28 mouse cellular contexts compared by ENCODE assay signal in the genomic region with DNA sequence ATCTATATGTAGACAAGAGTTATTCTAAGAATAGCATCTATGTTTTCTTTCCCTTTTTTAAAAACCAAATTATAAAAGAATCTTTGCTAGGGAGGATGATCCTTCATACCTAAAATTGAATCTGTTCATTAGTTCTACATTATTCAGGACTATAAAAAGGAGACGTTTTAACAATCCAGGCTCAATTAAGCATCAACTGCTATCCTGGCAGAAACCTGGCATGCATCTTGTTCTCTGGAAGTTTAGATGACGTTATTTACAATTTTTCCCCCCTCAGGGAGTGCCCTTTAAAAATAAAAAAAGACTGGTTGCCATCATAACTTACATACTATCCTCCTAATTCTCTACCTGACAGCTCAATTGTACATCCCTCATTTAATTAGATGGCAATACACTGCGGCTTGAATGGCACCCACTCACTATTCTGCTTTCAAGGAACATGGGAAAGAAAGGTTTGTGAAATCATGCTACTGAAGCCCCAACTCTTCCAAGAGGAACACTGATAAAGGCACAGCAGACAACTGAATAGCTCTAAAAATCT.
"Had no signal": no experiment of that assay in that cellular context is flagged by ENCODE, and none has a peak within 500 bp of the region (broad histone marks: within the 10 kb centered on the region; RNA-seq: fewer than 3 reads in every experiment).

No protein-coding gene starts in this region.

- DNase-seq: gastrocnemius, adult 2 months; gastrocnemius, postnatal 10 days; gastrocnemius, postnatal 25 days; heart, adult 18-20 months; heart, postnatal 10 days; heart, postnatal 4 days; kidney, adult 11 months; kidney, adult 2 months; kidney, adult 9 months; kidney, postnatal 14 days; kidney, postnatal 36 days; liver; liver, embryonic 13.5 days had no signal

- H3K27ac ChIP-seq: gastrocnemius, adult 2 months; heart, embryonic 10.5 days; hindbrain, embryonic 10.5 days; hindbrain, embryonic 12.5 days; hindbrain, embryonic 14.5 days; intestine, embryonic 15.5 days; kidney, embryonic 15.5 days; kidney, postnatal 0 days; left cerebral cortex, adult 2 months; limb, embryonic 10.5 days; limb, embryonic 12.5 days; liver, embryonic 13.5 days; liver, embryonic 15.5 days had no signal

- H3K4me2 ChIP-seq: heart, embryonic 12.5 days; hindbrain, embryonic 12.5 days; hindbrain, embryonic 14.5 days; intestine, embryonic 15.5 days; kidney, embryonic 15.5 days; limb, embryonic 12.5 days; liver, embryonic 11.5 days; liver, embryonic 13.5 days; liver, embryonic 15.5 days had no signal

- ATAC-seq: hindbrain, embryonic 16.5 days; inflammation-experienced regulatory T-cells, adult 6 months; intestine, embryonic 15.5 days had no signal

- H3K9me3 ChIP-seq: heart, embryonic 10.5 days; heart, embryonic 12.5 days; hindbrain, embryonic 10.5 days; hindbrain, embryonic 12.5 days; intestine, embryonic 15.5 days; kidney, embryonic 15.5 days; limb, embryonic 10.5 days; limb, embryonic 12.5 days; liver, embryonic 13.5 days; liver, embryonic 15.5 days had no signal

- H3K9ac ChIP-seq: heart, embryonic 12.5 days; hindbrain, embryonic 12.5 days; hindbrain, embryonic 14.5 days; intestine, embryonic 15.5 days; kidney, embryonic 15.5 days; limb, embryonic 12.5 days; liver, embryonic 13.5 days; liver, embryonic 15.5 days had no signal

- H3K36me3 ChIP-seq: heart, embryonic 10.5 days; heart, embryonic 12.5 days; hindbrain, embryonic 10.5 days; hindbrain, embryonic 12.5 days; intestine, embryonic 15.5 days; kidney, embryonic 15.5 days; limb, embryonic 10.5 days; limb, embryonic 12.5 days; liver, embryonic 13.5 days; liver, embryonic 15.5 days had no signal

- H3K27me3 ChIP-seq: heart, embryonic 12.5 days; hindbrain, embryonic 12.5 days; intestine, embryonic 15.5 days; kidney, embryonic 15.5 days; limb, embryonic 12.5 days; liver, embryonic 13.5 days; liver, embryonic 15.5 days had no signal

- H3K4me3 ChIP-seq: gastrocnemius, adult 2 months; heart, embryonic 10.5 days; heart, embryonic 12.5 days; hindbrain, embryonic 10.5 days; hindbrain, embryonic 12.5 days; intestine, embryonic 15.5 days; kidney, embryonic 15.5 days; left cerebral cortex, adult 2 months; limb, embryonic 10.5 days; limb, embryonic 12.5 days; liver, embryonic 13.5 days; liver, embryonic 15.5 days had no signal

- H3K4me1 ChIP-seq: heart, embryonic 10.5 days; heart, embryonic 12.5 days; hindbrain, embryonic 10.5 days; hindbrain, embryonic 12.5 days; intestine, embryonic 15.5 days; kidney, embryonic 15.5 days; limb, embryonic 10.5 days; limb, embryonic 12.5 days; liver, embryonic 13.5 days; liver, embryonic 15.5 days had no signal
